Mouse (Mus musculus): ENCODE measurements around the gene Lrrc29.

- TF ChIP-seq CTCF (IDR thresholded peaks at IDR 0.05; ENCODE audit: low read depth) (no peak), EP300 (optimal IDR thresholded peaks at IDR 0.05) (no peak)
Observed at GRCm38 (mm10) chr8:105359208-105359607, 33.1 kb upstream of the Lrrc29 start.
